Mouse (Mus musculus): ENCODE data around the gene Chn2. TPM values are rescaled to one million over a fixed set of nuclear protein-coding genes. Genes with fewer than 3 reads are reported as not detected.

The Chn2 gene
- 11.9 and 12.0 TPM in 2 replicates for polyA plus RNA-seq (2016; fragmentation: Nextera tagmentation; extraction: Ambion mirVana)

GRCm38 (mm10) chr6:54039357-54039804, at the start of gene Chn2:
Gene Chn2, plus strand, starts transcription at chr6:54039554.
- Histone ChIP-seq H3K27me3 (peaks cover 28% of the 10 kb centered on the region), H3K27ac (peak within 1 kb of the TSS; percentile 72), H3K4me2 (peak within 1 kb of the TSS; percentile 90), H3K9ac (replicated peaks) (peak within 1 kb of the TSS; percentile 90), H3K9me3 (no peaks in the 10 kb centered on the region; the same call in 1 of the 2 replicates), H3K4me1 (replicated peaks) (peaks cover 28% of the 10 kb centered on the region), H3K36me3 (no peaks in the 10 kb centered on the region), H3K4me3 (replicated peaks) (peak within 1 kb of the TSS; percentile 67)
- ATAC-seq (ENCODE audit: insufficient number of reproducible peaks, insufficient read depth, low FRiP score, low TSS enrichment, low read depth): peak; percentile 57
- WGBS: under 1% methylated on average over 35 of the region's 43 CpGs

GRCm38 (mm10) chr6:53992386-53992785, 47.0 kb upstream of the Chn2 start:
- ATAC-seq (ENCODE audit: insufficient number of reproducible peaks, insufficient read depth, low FRiP score, low TSS enrichment, low read depth): no peak
- no peak overlapping the region for H3K9ac ChIP-seq (replicated peaks)
- no peak overlapping the region for H3K27ac ChIP-seq
- no peak overlapping the region for H3K4me3 ChIP-seq (replicated peaks)
- no peaks in the 10 kb centered on the region for H3K4me1 ChIP-seq (replicated peaks)
- no peak overlapping the region for H3K4me2 ChIP-seq
- H3K9me3 ChIP-seq: peaks cover 6% of the 10 kb centered on the region
- no peaks in the 10 kb centered on the region for H3K27me3 ChIP-seq
- WGBS: 76% methylated on average over 3 of the region's 3 CpGs
- H3K36me3 ChIP-seq: no peaks in the 10 kb centered on the region

GRCm38 (mm10) chr6:53995519-53995918, 43.8 kb upstream of the Chn2 start:
- no peaks in the 10 kb centered on the region for H3K27me3 ChIP-seq
- H3K36me3 ChIP-seq: no peaks in the 10 kb centered on the region
- H3K4me2 ChIP-seq: no peak overlapping the region
- no peaks in the 10 kb centered on the region for H3K4me1 ChIP-seq (replicated peaks)
- no peak overlapping the region for H3K9ac ChIP-seq (replicated peaks)
- no peak overlapping the region for H3K27ac ChIP-seq
- 45% methylated on average over 4 of the region's 4 CpGs for WGBS
- H3K9me3 ChIP-seq: peaks cover 6% of the 10 kb centered on the region
- no peak overlapping the region for H3K4me3 ChIP-seq (replicated peaks)
- no peak for ATAC-seq (ENCODE audit: insufficient number of reproducible peaks, insufficient read depth, low FRiP score, low TSS enrichment, low read depth)

GRCm38 (mm10) chr6:53996226-53996955, 43.0 kb upstream of the Chn2 start:
- no peak for ATAC-seq (ENCODE audit: insufficient number of reproducible peaks, insufficient read depth, low FRiP score, low TSS enrichment, low read depth)
- Histone ChIP-seq H3K9ac (replicated peaks) (no peak overlapping the region), H3K27me3 (no peaks in the 10 kb centered on the region), H3K9me3 (peaks cover 6% of the 10 kb centered on the region), H3K4me3 (replicated peaks) (no peak overlapping the region), H3K4me1 (replicated peaks) (no peaks in the 10 kb centered on the region), H3K27ac (no peak overlapping the region), H3K36me3 (no peaks in the 10 kb centered on the region), H3K4me2 (no peak overlapping the region)
- WGBS: 93% methylated on average over 3 of the region's 3 CpGs

- ATAC-seq (ENCODE audit: insufficient number of reproducible peaks, insufficient read depth, low FRiP score, low TSS enrichment, low read depth): no peak
- Histone ChIP-seq H3K4me1 (replicated peaks) (peaks cover 23% of the 10 kb centered on the region), H3K36me3 (no peaks in the 10 kb centered on the region), H3K4me2 (no peak overlapping the region), H3K9ac (replicated peaks) (no peak overlapping the region), H3K27me3 (no peaks in the 10 kb centered on the region), H3K27ac (no peak overlapping the region), H3K9me3 (no peaks in the 10 kb centered on the region), H3K4me3 (replicated peaks) (no peak overlapping the region)
- 61% methylated on average over 4 of the region's 4 CpGs for WGBS
Measured at GRCm38 (mm10) chr6:54005302-54005701, 34.1 kb upstream of the Chn2 start.

GRCm38 (mm10) chr6:54008448-54009120, 30.8 kb upstream of the Chn2 start:
- H3K27me3 ChIP-seq: no peaks in the 10 kb centered on the region
- H3K9me3 ChIP-seq: no peaks in the 10 kb centered on the region
- H3K4me1 ChIP-seq (replicated peaks): peaks cover 31% of the 10 kb centered on the region
- no peak overlapping the region for H3K4me3 ChIP-seq (replicated peaks)
- H3K4me2 ChIP-seq: no peak overlapping the region
- H3K27ac ChIP-seq: no peak overlapping the region
- H3K9ac ChIP-seq (replicated peaks): no peak overlapping the region
- whole genome bisulfite sequencing: 87% methylated on average over 16 of the region's 16 CpGs
- H3K36me3 ChIP-seq: no peaks in the 10 kb centered on the region
- no peak for ATAC-seq (ENCODE audit: insufficient number of reproducible peaks, insufficient read depth, low FRiP score, low TSS enrichment, low read depth)

GRCm38 (mm10) chr6:54009293-54009692, 30.1 kb upstream of the Chn2 start:
- no peaks in the 10 kb centered on the region for H3K36me3 ChIP-seq
- no peak for ATAC-seq (ENCODE audit: insufficient number of reproducible peaks, insufficient read depth, low FRiP score, low TSS enrichment, low read depth)
- H3K27me3 ChIP-seq: no peaks in the 10 kb centered on the region
- no peaks in the 10 kb centered on the region for H3K9me3 ChIP-seq
- H3K9ac ChIP-seq (replicated peaks): no peak overlapping the region
- no peak overlapping the region for H3K4me3 ChIP-seq (replicated peaks)
- peaks cover 31% of the 10 kb centered on the region for H3K4me1 ChIP-seq (replicated peaks)
- WGBS: 41% methylated on average over 4 of the region's 4 CpGs
- H3K27ac ChIP-seq: no peak overlapping the region
- no peak overlapping the region for H3K4me2 ChIP-seq

- Histone ChIP-seq H3K9ac (replicated peaks) (no peak overlapping the region), H3K4me1 (replicated peaks) (peaks cover 31% of the 10 kb centered on the region), H3K4me2 (no peak overlapping the region), H3K27me3 (no peaks in the 10 kb centered on the region), H3K4me3 (replicated peaks) (no peak overlapping the region), H3K27ac (0 out of 2 replicates have a peak overlapping the region, but pooled peaks have one; percentile 7), H3K36me3 (no peaks in the 10 kb centered on the region), H3K9me3 (no peaks in the 10 kb centered on the region)
- WGBS: 45% methylated on average over 9 of the region's 9 CpGs
- ATAC-seq (ENCODE audit: insufficient number of reproducible peaks, insufficient read depth, low FRiP score, low TSS enrichment, low read depth): no peak
Measured at GRCm38 (mm10) chr6:54010362-54010761, 29.0 kb upstream of the Chn2 start.

GRCm38 (mm10) chr6:54012163-54012562, 27.2 kb upstream of the Chn2 start:
- WGBS: 94% methylated on average over 1 of the region's 1 CpGs
- Histone ChIP-seq H3K27ac (no peak overlapping the region), H3K36me3 (no peaks in the 10 kb centered on the region), H3K4me2 (no peak overlapping the region), H3K4me3 (replicated peaks) (no peak overlapping the region), H3K4me1 (replicated peaks) (peaks cover 24% of the 10 kb centered on the region), H3K9me3 (no peaks in the 10 kb centered on the region), H3K9ac (replicated peaks) (no peak overlapping the region), H3K27me3 (no peaks in the 10 kb centered on the region)
- no peak for ATAC-seq (ENCODE audit: insufficient number of reproducible peaks, insufficient read depth, low FRiP score, low TSS enrichment, low read depth)

GRCm38 (mm10) chr6:54018038-54018437, 21.3 kb upstream of the Chn2 start:
- Histone ChIP-seq H3K36me3 (no peaks in the 10 kb centered on the region), H3K4me2 (no peak overlapping the region), H3K4me3 (replicated peaks) (no peak overlapping the region), H3K9ac (replicated peaks) (no peak overlapping the region), H3K27me3 (no peaks in the 10 kb centered on the region), H3K27ac (no peak overlapping the region), H3K9me3 (no peaks in the 10 kb centered on the region), H3K4me1 (replicated peaks) (no peaks in the 10 kb centered on the region)
- WGBS: 48% methylated on average over 2 of the region's 2 CpGs
- no peak for ATAC-seq (ENCODE audit: insufficient number of reproducible peaks, insufficient read depth, low FRiP score, low TSS enrichment, low read depth)

- 73% methylated on average over 5 of the region's 5 CpGs for WGBS
- Histone ChIP-seq H3K9ac (replicated peaks) (no peak overlapping the region), H3K4me3 (replicated peaks) (no peak overlapping the region), H3K27ac (no peak overlapping the region), H3K9me3 (no peaks in the 10 kb centered on the region), H3K27me3 (no peaks in the 10 kb centered on the region), H3K4me2 (no peak overlapping the region), H3K4me1 (replicated peaks) (no peaks in the 10 kb centered on the region), H3K36me3 (no peaks in the 10 kb centered on the region)
- ATAC-seq (ENCODE audit: insufficient number of reproducible peaks, insufficient read depth, low FRiP score, low TSS enrichment, low read depth): no peak
Measured at GRCm38 (mm10) chr6:54018861-54019260, 20.5 kb upstream of the Chn2 start.
